Mouse (Mus musculus): ENCODE data around the gene 7530416G11Rik. TPM values are rescaled to one million over a fixed set of nuclear protein-coding genes. Genes with fewer than 3 reads are reported as not detected.
A peak's percentile ranks its signal among the peaks of the same experiment; 100 is the strongest.

Gene 7530416G11Rik
- polyA plus RNA-seq, 1 experiment from 2014 or later, result not detected

GRCm38 (mm10) chr15:85474697-85475096 is 28.3 kb downstream of the 7530416G11Rik start:
- Histone ChIP-seq H3K36me3 (replicated peaks) (peaks cover 13% of the 10 kb centered on the region), H3K27ac (replicated peaks) (no peak overlapping the region), H3K4me1 (0 out of 2 replicates have a peak, but pooled peaks cover 3% of the 10 kb centered on the region), H3K4me3 (no peak overlapping the region), H3K27me3 (replicated peaks; ENCODE audit: low read depth, poor library complexity, severe bottlenecking) (peaks cover 8% of the 10 kb centered on the region), H3K9me3 (no peaks in the 10 kb centered on the region)
- 77% methylated on average over 3 of the region's 3 CpGs for WGBS
- no peak for DNase-seq (ENCODE audit: low spot score)

- H3K27me3 ChIP-seq (replicated peaks; ENCODE audit: low read depth, poor library complexity, severe bottlenecking), result peaks cover 13% of the 10 kb centered on the region
- H3K9me3 ChIP-seq, result no peaks in the 10 kb centered on the region
- H3K27ac ChIP-seq (replicated peaks), result no peak overlapping the region
- H3K4me1 ChIP-seq, result no peaks in the 10 kb centered on the region
- DNase-seq (ENCODE audit: low spot score), result no peak
- H3K36me3 ChIP-seq (replicated peaks), result peaks cover 60% of the 10 kb centered on the region
- H3K4me3 ChIP-seq, result no peak overlapping the region
- whole genome bisulfite sequencing, result 90% methylated on average over 6 of the region's 6 CpGs
Observed at GRCm38 (mm10) chr15:85469401-85469800, 33.6 kb downstream of the 7530416G11Rik start.

- Histone ChIP-seq H3K36me3 (replicated peaks) (peaks cover 80% of the 10 kb centered on the region), H3K27me3 (replicated peaks; ENCODE audit: low read depth, poor library complexity, severe bottlenecking) (peaks cover 13% of the 10 kb centered on the region), H3K9me3 (no peaks in the 10 kb centered on the region)
Observed at GRCm38 (mm10) chr15:85466456-85467067, 36.5 kb downstream of the 7530416G11Rik start.

GRCm38 (mm10) chr15:85464823-85465565 is 38.0 kb downstream of the 7530416G11Rik start:
- Histone ChIP-seq H3K36me3 (replicated peaks) (peaks cover 89% of the 10 kb centered on the region), H3K27me3 (replicated peaks; ENCODE audit: low read depth, poor library complexity, severe bottlenecking) (peaks cover 13% of the 10 kb centered on the region), H3K9me3 (no peaks in the 10 kb centered on the region), H3K4me3 (no peak overlapping the region), H3K27ac (replicated peaks) (no peak overlapping the region), H3K4me1 (peaks cover 31% of the 10 kb centered on the region)
- DNase-seq (ENCODE audit: low spot score), result peak; percentile 62
- WGBS, result 56% methylated on average over 10 of the region's 10 CpGs

More at GRCm38 (mm10) chr15:85466456-85467067, 36.5 kb downstream of the 7530416G11Rik start:
- DNase-seq (ENCODE audit: low spot score), result no peak
- Histone ChIP-seq H3K4me1 (peaks cover 17% of the 10 kb centered on the region), H3K4me3 (no peak overlapping the region), H3K27ac (replicated peaks) (no peak overlapping the region)
- WGBS, result 90% methylated on average over 5 of the region's 5 CpGs

- peaks cover 37% of the 10 kb centered on the region for H3K4me1 ChIP-seq
- H3K27ac ChIP-seq (replicated peaks), result no peak overlapping the region
- no peaks in the 10 kb centered on the region for H3K9me3 ChIP-seq
- no peak for DNase-seq (ENCODE audit: low spot score)
- H3K36me3 ChIP-seq (replicated peaks), result peaks cover 88% of the 10 kb centered on the region
- WGBS, result 18% methylated on average over 5 of the region's 5 CpGs
- no peak overlapping the region for H3K4me3 ChIP-seq
- H3K27me3 ChIP-seq (replicated peaks; ENCODE audit: low read depth, poor library complexity, severe bottlenecking), result peaks cover 17% of the 10 kb centered on the region
Observed at GRCm38 (mm10) chr15:85464190-85464589, 38.8 kb downstream of the 7530416G11Rik start.

GRCm38 (mm10) chr15:85463027-85463790 is 39.8 kb downstream of the 7530416G11Rik start:
- no peak overlapping the region for H3K27ac ChIP-seq (replicated peaks)
- peaks cover 17% of the 10 kb centered on the region for H3K27me3 ChIP-seq (replicated peaks; ENCODE audit: low read depth, poor library complexity, severe bottlenecking)
- no peaks in the 10 kb centered on the region for H3K9me3 ChIP-seq
- peaks cover 46% of the 10 kb centered on the region for H3K4me1 ChIP-seq
- H3K4me3 ChIP-seq, result no peak overlapping the region
- no peak for DNase-seq (ENCODE audit: low spot score)
- peaks cover 86% of the 10 kb centered on the region for H3K36me3 ChIP-seq (replicated peaks)
- whole genome bisulfite sequencing, result 62% methylated on average over 13 of the region's 13 CpGs

GRCm38 (mm10) chr15:85462138-85462537 is 40.9 kb downstream of the 7530416G11Rik start:
- peaks cover 17% of the 10 kb centered on the region for H3K27me3 ChIP-seq (replicated peaks; ENCODE audit: low read depth, poor library complexity, severe bottlenecking)
- H3K36me3 ChIP-seq (replicated peaks), result peaks cover 83% of the 10 kb centered on the region
- H3K4me3 ChIP-seq, result no peak overlapping the region
- H3K27ac ChIP-seq (replicated peaks), result peak overlapping the region; percentile 65
- H3K9me3 ChIP-seq, result no peaks in the 10 kb centered on the region
- WGBS, result 87% methylated on average over 4 of the region's 4 CpGs
- H3K4me1 ChIP-seq, result peaks cover 54% of the 10 kb centered on the region
- DNase-seq (ENCODE audit: low spot score), result no peak

GRCm38 (mm10) chr15:85461541-85461940 is 41.5 kb downstream of the 7530416G11Rik start:
- DNase-seq (ENCODE audit: low spot score), result no peak
- peaks cover 54% of the 10 kb centered on the region for H3K4me1 ChIP-seq

GRCm38 (mm10) chr15:85458631-85459082 is 44.4 kb downstream of the 7530416G11Rik start:
- Histone ChIP-seq H3K4me1 (peaks cover 57% of the 10 kb centered on the region), H3K4me3 (no peak overlapping the region), H3K27ac (replicated peaks) (0 out of 2 replicates have a peak overlapping the region, but pooled peaks have one; percentile 44), H3K27me3 (replicated peaks; ENCODE audit: low read depth, poor library complexity, severe bottlenecking) (peaks cover 19% of the 10 kb centered on the region; the same call in 1 of the 2 replicates), H3K36me3 (replicated peaks) (peaks cover 76% of the 10 kb centered on the region), H3K9me3 (no peaks in the 10 kb centered on the region)
- 55% methylated on average over 4 of the region's 4 CpGs for WGBS
- no peak for DNase-seq (ENCODE audit: low spot score)

More at GRCm38 (mm10) chr15:85461541-85461940, 41.5 kb downstream of the 7530416G11Rik start:
- Histone ChIP-seq H3K27ac (replicated peaks) (peak overlapping the region; percentile 65; the same call in 1 of the 2 replicates), H3K36me3 (replicated peaks) (peaks cover 82% of the 10 kb centered on the region), H3K4me3 (no peak overlapping the region), H3K27me3 (replicated peaks; ENCODE audit: low read depth, poor library complexity, severe bottlenecking) (peaks cover 14% of the 10 kb centered on the region), H3K9me3 (no peaks in the 10 kb centered on the region)
- WGBS, result 78% methylated on average over 4 of the region's 4 CpGs

- DNase-seq (ENCODE audit: low spot score), result no peak
- peaks cover 54% of the 10 kb centered on the region for H3K4me1 ChIP-seq
- no peaks in the 10 kb centered on the region for H3K9me3 ChIP-seq
- H3K27me3 ChIP-seq (replicated peaks; ENCODE audit: low read depth, poor library complexity, severe bottlenecking), result peaks cover 19% of the 10 kb centered on the region; the same call in 1 of the 2 replicates
- H3K27ac ChIP-seq (replicated peaks), result peak overlapping the region; percentile 40; the same call in 1 of the 2 replicates
- peaks cover 68% of the 10 kb centered on the region for H3K36me3 ChIP-seq (replicated peaks)
- no peak overlapping the region for H3K4me3 ChIP-seq
- 88% methylated on average over 8 of the region's 8 CpGs for WGBS
Observed at GRCm38 (mm10) chr15:85457838-85458237, 45.2 kb downstream of the 7530416G11Rik start.

GRCm38 (mm10) chr15:85456891-85457290 is 46.1 kb downstream of the 7530416G11Rik start:
- H3K36me3 ChIP-seq (replicated peaks), result peaks cover 58% of the 10 kb centered on the region
- no peaks in the 10 kb centered on the region for H3K9me3 ChIP-seq
- H3K4me1 ChIP-seq, result peaks cover 47% of the 10 kb centered on the region
- DNase-seq (ENCODE audit: low spot score), result no peak
- no peak overlapping the region for H3K4me3 ChIP-seq
- no peak overlapping the region for H3K27ac ChIP-seq (replicated peaks)
- 93% methylated on average over 8 of the region's 8 CpGs for WGBS
- H3K27me3 ChIP-seq (replicated peaks; ENCODE audit: low read depth, poor library complexity, severe bottlenecking), result peaks cover 19% of the 10 kb centered on the region; the same call in 1 of the 2 replicates

GRCm38 (mm10) chr15:85446652-85447051 is 56.4 kb downstream of the 7530416G11Rik start:
- WGBS, result 85% methylated on average over 3 of the region's 3 CpGs
- no peaks in the 10 kb centered on the region for H3K4me1 ChIP-seq
- no peak overlapping the region for H3K27ac ChIP-seq (replicated peaks)
- no peak for DNase-seq (ENCODE audit: low spot score)
- H3K36me3 ChIP-seq (replicated peaks), result peaks cover 61% of the 10 kb centered on the region
- no peak overlapping the region for H3K4me3 ChIP-seq
- H3K27me3 ChIP-seq (replicated peaks; ENCODE audit: low read depth, poor library complexity, severe bottlenecking), result no peaks in the 10 kb centered on the region
- H3K9me3 ChIP-seq, result no peaks in the 10 kb centered on the region

Measured in embryonic facial prominence, embryonic 10.5 days (tissue).